Mouse (Mus musculus) gastrocnemius, postnatal 4 days (tissue): ENCODE measurements around the gene Filip1. TPM values are rescaled to one million over a fixed set of nuclear protein-coding genes. Genes with fewer than 3 reads are reported as not detected.

Experiments
- DNase-seq, 2 experiments: peaks; one replicate each; pipeline ENCODE4 v3.0.0; 2021 to 2022; ENCODE audit warnings: low spot score in 2 of 2, mixed read lengths in 2 of 2
- total RNA-seq, 2 experiments: library from RNA; stranded (reverse); gene quantifications; 2 replicates each; pipeline ENCODE4 v1.2.3; 2021

Filip1 gene
- total RNA-seq, 2 experiments from 2014 or later = 75.3 to 94.0 TPM

DNA sequence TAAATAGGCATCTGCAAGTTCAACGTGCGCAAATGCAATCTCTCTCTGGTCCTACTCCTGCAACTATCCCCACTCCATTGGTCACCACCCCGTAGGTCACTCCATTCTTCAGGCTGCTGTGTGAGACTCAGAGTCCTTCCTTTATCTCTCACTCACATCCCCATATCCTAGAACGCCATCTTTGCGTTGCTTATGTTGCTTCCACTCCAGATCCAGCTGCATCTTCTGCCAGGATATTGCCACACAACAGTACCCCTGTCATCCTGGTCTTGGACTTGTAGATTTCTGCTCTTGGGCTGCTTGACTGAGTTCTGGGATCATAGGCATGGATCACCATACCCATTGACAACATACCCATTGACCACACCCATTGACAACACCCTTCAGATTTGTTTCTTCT, 62.0 kb downstream of the Filip1 start:
- no peak for DNase-seq

DNA sequence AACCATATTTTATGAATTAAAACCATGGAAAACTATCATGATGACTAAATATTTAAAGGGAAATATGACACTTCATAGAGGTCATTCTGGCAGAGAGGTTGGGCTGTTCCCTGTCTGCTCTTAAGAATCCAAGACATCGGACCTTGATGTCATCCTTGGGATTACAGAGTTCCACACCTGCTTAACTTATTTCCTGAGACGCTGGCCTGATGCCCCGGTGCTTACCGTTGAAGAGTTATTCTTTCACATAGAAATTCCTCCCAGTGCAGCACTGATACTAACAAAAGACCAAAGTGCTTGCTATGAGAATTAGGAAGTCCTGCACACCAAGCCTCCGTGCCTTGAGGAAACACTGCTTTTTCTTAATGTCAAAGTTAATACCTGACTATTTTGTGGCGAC, 62.6 kb downstream of the Filip1 start:
- DNase-seq = no peak

DNA sequence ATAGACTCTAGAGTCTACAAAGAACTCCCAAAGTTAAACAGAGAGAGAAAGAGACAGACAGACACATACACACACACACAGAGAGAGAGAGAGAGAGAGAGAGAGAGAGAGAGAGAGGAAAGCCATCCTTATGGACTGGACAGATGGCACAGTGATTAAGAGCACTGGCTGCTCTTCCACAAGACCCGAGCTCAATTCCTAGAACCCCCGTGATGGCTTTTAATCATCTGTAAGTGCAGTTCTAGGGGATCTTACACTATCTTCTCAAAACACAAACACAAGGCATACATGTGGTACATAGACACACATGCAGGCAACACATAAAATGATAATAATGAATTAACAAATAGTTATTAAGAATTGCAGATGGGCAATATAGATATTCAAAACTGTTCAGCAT, 64.3 kb downstream of the Filip1 start:
- DNase-seq = no peak

DNA sequence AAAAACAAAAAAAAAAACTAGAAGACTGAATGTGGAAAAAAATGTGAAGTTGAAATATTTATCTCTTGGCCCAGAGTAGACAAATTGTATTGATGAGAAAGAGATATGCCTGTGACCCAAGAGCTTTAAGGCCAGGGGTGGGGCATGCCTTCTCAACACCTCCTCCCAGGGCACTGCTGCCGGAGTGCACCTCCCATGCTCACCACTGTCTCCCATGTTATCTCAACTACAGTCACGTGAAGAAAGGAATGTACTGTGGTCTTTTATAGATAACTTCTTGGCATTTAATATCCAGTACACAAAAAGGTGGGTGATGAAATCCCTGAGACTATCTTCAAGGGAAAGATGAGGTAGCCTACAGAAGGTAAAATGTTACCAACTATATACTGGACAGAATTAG, 64.7 kb downstream of the Filip1 start:
- DNase-seq = no peak

DNA sequence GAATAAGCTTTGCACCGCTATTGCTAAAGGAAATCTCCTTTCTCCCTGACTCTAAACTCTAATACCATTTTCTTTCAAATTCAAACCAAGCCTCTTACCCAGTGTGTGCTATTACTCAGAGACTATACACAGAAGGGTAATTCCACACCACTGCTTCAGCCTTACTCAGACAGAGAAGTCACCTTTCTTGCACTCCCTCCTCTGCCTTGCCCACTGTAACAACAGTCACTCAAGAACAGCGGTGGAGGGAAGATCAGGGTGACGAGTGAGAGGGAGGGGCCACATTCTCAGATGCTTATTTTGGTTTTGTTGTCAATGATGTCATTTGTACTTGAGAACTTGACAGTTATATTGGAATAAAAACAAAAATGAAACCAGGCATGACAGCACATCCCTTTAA, 65.2 kb downstream of the Filip1 start:
- DNase-seq = no peak

DNA sequence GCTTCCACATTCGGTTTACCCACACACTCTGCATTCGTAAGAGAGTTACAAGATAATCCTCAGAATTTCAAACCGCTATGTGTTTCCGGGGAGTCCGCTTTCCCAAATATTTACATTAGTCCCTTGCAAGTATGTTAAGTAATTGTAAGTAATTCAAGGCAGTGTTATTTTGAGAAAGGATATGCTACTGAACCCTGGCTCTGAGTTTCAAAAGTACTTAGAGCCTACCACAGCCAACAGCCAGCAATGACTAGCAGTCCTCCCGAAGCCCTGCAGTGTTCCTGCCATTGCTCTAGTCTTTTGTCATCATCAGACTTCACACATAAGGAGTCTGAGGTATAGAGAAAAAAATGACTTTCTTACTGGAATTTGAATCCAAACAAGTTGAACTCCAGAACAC, 67.8 kb downstream of the Filip1 start:
- DNase-seq = no peak

DNA sequence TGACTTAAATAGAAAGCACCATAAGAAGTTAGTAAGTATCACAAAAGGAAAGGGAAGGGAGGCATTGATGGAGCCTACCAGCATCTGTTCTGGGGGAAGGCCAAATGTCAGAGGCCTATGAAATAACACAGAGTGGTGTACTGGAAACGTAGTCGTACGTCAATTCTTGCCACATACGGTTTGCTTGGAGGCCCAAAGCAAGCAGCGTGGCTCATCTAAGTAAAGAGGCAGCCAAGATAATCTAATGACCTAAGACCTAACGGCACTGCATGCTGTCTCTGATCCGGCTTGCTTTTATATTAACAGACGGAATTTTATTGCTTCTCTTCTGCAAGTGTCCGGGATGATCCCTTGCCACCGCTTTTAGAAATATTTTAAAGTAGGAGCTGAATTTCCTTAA, 68.7 kb downstream of the Filip1 start:
- no peak for DNase-seq

DNA sequence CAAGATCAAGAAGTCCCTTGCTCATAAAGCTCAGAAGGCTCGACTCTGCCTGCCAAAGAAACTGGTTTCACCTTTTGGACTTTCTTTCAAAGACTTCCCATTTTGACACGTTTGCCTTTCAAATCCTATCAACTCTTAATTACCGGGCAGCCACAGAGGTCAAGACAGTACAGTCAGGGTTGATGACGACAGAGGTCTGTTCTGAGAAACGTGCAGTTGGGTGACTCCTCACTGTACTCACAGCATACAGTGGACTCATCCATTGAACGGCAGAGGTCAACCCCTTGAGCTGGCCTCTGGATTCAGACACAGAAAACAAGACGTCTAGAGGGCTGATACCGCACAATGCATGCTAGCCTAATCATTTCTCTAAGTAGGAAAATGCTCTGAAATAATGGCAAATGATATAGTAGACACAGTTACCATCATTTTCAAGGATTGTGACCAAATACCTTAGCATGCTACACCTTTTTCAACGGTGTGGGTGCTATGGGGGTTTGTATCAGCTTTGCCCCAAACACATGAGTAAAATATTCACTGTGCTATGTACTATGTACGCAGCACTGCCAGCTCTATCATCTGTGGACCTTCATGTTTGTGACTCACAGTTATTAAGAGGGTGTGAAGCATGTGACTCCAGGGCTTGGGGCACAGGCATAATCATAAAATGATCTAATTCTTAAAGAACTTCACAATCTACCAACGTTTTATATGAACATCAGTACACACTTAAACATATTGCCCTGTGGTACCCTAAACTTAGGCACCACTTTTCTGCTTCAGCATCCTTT, 74.0 kb downstream of the Filip1 start:
- DNase-seq = no peak

DNA sequence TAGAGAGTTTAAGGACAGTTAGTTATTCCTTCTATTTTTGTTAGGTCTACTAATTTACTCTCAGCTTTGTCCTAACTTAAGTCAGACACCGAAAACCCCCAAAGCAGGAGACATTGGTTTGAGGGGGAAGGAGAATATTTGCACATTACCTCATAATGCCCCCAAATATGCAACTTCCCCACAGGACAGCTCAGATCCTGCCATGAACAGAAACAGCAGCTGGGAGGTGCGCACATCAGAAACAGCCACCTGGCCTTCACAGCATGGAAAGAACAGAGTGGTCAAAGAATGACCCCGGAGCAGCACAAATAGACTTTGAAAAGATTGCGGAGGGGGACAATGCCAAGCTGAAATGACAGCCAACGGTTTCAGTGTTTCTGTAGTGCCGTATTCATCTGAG, 75.1 kb downstream of the Filip1 start:
- no peak for DNase-seq

DNA sequence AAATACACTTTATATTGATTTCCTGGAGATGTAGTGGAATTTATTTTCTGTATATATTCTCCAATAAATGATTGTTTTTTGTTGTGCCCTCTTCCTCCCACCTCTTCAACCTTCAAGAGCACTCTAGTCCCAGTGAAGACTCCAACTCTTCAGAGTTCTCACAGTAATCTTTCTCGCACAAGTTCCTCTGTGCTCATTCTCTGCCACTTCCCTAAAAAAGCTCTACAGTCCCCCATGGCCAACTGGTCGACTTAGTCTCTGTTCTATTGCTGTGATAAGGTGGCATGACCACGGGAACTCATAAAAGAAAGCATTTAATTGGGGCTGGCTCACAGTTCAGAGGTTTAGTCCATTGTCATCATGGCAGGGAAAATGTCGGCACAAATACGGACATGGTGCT, 80.1 kb downstream of the Filip1 start:
- no peak for DNase-seq

DNA sequence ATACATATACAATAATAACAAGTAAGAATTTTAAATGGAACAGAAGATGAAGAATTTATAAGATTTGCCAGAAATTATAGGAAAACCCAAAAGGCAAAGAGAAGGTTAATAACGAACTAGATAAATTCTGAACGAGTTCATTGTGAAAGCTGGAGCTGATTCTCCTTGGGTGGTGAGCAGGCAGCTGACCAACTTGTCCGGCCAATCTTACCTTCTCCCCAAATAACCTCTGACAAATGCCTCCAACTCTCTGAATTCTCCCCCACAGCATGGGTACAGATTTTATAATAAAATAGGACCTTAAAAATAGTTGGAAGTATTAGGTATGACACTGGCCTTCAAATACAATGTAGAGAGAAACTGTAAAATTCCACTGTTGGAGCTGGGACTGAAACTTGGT, 84.6 kb downstream of the Filip1 start:
- DNase-seq = no peak

DNA sequence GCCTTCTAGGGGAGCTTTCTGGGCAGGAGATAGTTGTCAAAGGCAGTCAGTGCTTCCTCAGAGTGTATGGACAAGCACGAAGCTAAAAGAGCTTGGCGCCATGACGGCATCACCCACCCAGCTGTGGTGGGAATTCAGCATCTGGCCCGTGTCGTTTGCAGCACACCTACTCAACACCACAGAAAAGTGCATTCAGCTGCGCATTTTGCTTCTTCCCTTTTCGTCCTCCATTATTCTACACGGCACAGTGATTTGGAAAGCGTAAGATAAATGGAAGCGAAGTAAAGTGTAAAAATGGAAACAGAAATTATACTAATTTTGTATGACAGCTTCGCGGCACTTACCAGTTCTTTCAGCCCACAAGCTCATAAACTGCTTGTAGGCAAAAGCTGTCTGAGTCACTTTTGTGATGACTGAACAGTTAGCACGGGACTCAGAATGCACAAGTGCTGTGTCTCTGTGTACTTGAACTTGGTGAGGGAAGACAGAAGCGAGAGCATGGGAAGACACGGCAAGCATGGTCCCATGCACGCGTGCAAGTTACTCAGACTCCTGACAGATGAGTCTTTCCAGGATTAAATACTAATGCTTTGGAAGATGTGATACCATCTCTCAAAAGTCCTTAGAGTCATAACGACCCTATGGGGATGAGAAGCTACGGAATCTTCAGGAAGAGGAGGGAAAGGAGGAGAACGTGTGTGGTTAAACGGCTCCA, 85.3 kb downstream of the Filip1 start:
- no peak for DNase-seq

DNA sequence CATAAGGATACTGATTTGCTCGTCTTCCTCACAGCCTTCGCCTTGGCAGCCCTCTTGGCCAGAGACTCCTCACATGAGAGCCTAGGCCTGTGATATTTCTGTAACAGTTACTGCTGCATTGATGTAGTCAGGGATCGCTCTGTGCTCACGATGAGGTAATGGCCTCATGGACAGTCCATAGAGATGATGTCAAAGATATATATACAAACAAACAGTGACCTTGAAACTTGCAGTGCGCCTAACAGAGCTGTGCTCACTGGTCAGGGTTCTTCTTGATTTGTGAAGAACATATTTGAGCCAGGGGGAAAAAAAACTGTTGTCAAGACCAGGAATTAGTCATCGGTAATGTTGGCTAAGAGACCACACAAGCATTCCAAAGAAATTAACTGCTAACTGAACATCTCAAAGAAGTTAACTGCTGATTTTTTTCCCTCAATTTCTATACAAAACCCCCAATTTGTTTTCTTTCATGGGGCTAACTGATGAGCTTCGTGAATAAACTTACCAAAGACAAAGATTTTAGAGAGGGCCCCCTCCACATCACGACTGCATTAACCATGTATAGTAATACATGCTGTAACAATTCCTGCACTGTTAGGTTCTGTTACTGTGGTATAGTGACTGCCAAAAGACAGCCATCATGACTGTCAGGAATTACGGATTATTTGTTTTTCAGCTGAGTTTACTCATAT, 86.0 kb downstream of the Filip1 start:
- no peak for DNase-seq

DNA sequence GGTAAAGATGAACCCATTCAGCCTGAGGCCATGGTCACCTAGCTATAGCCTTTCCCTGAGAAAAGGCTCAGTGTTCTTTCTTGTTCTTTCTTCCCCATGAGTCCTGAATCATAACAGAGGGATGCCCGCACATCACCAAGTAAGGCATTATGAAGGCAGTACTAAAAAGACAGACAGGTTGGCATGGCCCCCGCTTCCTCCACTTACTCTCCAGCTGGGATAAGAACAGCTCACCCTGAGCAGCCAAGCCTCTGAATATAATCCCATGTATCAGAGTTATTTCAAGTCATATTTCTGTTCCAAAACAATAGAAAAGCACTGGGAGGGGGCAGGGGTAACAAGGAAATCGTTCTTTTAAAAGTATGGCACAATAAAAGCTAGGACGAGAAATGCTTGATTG, 86.7 kb downstream of the Filip1 start:
- DNase-seq = no peak

DNA sequence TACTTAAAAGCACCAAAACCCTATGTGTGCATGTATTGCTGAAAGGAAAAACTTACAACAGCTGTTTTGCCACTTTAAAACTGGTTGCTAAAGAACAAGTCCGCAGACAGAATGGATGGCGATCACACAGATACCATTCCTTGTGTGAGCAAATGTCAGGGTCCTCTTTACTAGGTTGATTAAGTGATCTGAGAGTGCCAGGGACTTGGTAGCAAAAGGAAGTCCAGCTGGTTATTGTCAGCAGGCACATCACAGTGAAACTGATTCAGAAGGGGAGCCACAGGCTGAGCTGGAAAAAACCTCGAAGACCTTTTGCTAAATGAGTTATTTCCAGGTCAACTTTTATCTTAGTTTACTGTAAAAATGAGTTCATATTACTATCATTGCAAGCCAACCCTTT, 89.4 kb downstream of the Filip1 start:
- DNase-seq = no peak

DNA sequence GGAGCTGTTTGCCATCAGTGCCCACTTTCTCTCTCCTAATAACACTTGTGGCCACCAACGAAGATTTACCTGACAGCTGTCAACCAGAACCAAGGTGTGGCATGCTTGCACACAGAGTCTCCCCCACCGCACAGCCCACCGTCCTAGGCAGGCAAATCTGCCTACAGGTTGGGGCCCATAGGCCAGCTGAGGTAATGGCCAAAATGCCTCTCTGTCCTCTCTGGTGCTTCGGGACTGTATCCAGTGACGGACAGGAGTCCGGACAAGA, 90.2 kb downstream of the Filip1 start:
- DNase-seq = no peak

DNA sequence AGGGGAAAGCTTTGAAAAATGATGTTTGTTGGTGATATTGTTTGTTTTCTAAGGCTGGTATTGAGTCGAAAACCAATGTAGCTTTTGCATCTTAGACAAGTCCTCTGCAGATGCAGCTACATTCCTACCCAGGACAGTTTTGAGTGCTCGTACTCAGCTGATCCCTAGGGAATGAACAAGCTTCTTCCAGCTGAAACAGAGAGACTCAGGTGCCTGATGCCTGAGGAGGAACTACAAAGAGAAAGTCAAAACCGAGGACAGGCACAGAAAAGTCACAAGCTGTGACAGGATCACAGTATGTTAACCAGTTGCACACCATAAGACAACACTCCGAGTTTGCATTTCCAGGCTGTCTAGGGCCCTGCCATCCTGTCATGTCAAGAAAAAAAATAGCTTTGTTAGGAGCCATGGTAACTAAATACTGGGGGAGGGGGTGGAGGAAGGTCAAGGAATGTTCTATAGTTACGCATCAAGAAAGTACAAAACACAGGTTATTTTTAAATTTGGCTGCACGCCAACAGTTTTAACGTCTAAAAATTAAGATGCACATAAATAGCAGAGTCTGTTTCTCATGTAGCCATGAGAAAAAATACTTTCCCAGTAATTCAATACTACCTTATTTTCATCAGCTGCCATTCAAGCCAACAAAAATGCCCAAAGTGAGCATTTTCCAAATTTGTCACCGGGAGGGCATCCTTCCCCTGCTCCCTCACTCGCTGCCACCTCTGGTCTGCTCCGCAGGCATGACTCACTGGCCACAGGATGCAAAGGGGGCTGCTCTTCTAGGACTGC, 90.8 kb downstream of the Filip1 start:
- DNase-seq = no peak

DNA sequence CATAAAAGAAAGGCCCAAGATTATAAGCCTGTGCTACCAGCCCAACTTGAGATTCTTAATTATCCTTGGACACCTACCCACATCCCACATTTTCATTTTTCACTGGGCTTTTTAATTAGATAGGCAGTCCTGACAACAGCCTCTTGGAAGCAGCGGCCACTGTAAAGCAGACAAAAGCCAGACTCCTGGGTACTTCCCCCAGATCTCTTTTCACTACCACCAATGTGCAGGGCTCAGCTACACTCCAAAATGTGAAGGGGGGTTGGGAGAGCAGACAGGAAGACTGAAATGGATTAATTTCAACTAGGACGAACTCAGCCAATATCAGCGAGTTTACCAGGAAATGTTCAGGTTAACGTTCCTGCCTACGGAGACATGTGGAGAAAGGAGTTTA, 92.1 kb downstream of the Filip1 start:
- no peak for DNase-seq

DNA sequence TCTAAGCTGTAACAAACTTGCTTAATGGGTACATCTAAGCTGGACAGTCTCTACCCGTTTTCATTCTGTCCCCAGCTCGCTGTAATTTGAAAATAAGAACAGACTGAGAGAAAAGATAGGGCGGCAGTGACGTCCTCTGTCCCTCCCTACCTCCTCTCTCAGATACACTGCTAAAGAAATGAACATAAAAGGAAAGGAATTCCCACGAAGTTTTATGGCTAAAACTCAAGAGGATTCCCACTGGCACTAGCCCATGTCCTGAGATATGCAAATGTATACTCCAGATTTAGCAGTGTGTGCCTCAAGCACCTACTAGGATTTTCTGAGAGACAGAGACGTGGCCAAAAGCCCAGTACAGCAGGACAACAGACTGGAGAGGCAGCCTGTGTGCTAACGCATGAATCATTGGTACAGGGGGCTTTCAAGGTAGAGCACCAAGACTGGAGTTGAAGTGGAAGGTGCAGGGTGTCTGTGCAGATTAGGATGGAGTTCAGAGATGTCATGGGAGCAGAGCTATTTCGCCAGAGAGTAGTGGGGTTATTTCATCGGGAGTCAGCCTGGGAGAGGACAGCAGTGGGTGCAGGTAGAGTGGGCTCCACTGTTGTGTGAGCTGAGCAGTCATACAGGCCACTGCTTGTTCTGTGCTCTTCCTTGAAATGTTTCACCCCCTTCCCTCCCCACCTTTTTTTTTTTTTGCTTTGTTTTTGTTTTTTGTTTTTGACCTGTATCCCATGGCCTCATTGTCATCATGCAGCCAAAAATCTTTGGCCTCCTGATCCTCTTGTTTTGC, 92.7 kb downstream of the Filip1 start:
- DNase-seq = no peak

DNA sequence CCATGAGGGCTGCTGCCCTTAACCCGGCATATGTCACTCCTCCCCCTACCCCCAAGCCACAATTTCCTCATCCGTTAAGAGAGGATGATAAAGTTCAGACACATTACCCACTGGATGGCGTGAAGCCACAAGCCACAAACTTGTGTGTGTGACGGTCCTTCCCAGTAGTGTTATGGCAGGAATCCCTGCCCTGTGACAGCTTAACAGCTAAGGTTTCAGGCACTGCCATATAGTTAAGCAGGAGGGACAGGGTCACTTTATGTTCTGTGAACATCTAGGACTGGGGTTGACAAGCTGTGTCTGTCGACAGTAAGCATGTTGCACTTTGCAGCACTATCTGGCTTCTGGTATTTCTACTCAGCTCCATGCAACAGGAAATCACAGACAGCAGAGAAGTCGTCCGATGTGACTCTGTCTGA, 93.3 kb downstream of the Filip1 start:
- DNase-seq = no peak
